Mouse (Mus musculus) kidney, adult 2 months (tissue): ENCODE data around the gene Dnajb14. TPM values are rescaled to one million over a fixed set of nuclear protein-coding genes. Genes with fewer than 3 reads are reported as not detected.
A peak's percentile ranks its signal among the peaks of the same experiment; 100 is the strongest.

ENCODE experiments used
- DNase-seq: peaks from one replicate; pipeline ENCODE4 v3.0.0; 2021
- H3K27ac ChIP-seq: fragments of 200-500 bp; 2 replicates; pipeline ENCODE4 v1.5.1; 2012; ENCODE audit warnings: low read depth, low read length, control low read depth, inconsistent platforms; ENCODE audit not compliant: insufficient read depth
- H3K27me3 ChIP-seq: fragments of 200-500 bp; replicated peaks from 2 replicates; pipeline ENCODE4 v1.6.1; 2012; ENCODE audit warnings: mild to moderate bottlenecking, moderate library complexity, low read length, inconsistent platforms; ENCODE audit not compliant: control insufficient read depth, insufficient read depth
- H3K36me3 ChIP-seq: fragments of 200-500 bp; 2 replicates; pipeline ENCODE4 v1.6.1; 2012; ENCODE audit warnings: mild to moderate bottlenecking, moderate library complexity, low read length, inconsistent platforms; ENCODE audit not compliant: control insufficient read depth, insufficient read depth
- H3K4me1 ChIP-seq: fragments of 200-500 bp; 2 replicates; pipeline ENCODE4 v1.6.1; 2011; ENCODE audit warnings: low read length; ENCODE audit not compliant: control insufficient read depth, insufficient read depth
- H3K4me3 ChIP-seq: fragments of 200-500 bp; 2 replicates; pipeline ENCODE4 v1.5.1; 2011; ENCODE audit warnings: mild to moderate bottlenecking, low read depth, low read length, control low read depth; ENCODE audit not compliant: insufficient read depth
- CTCF ChIP-seq: fragments of 200-500 bp; conservative IDR thresholded peaks from 2 replicates; pipeline ENCODE4 v1.5.1; 2011; ENCODE audit warnings: low read depth, mild to moderate bottlenecking, control low read depth, low read length, moderate library complexity, mixed read lengths; ENCODE audit not compliant: insufficient read depth, insufficient read length
- POLR2A ChIP-seq: fragments of 200-500 bp; IDR thresholded peaks from one replicate; pipeline ENCODE4 v1.6.1; 2011; ENCODE audit warnings: low read depth, low read length, control low read depth
- WGBS: fragments of 180-500 bp; shearing (Covaris S2); methylation state at CpG from one replicate; pipeline ENCODE4 v1.1.7; 2018; 5-methylcytosine and 5-hydroxymethylcytosine counted together
- polyA plus RNA-seq: library from polyadenylated mRNA; depleted of rRNA; stranded (reverse); fragments of >200 nt; gene quantifications from 2 replicates; pipeline ENCODE4 v1.2.3, GENCODE M21; 2012; rRNA removed

Gene Dnajb14
- 5.4 and 6.2 TPM in 2 replicates for polyA plus RNA-seq

DNA sequence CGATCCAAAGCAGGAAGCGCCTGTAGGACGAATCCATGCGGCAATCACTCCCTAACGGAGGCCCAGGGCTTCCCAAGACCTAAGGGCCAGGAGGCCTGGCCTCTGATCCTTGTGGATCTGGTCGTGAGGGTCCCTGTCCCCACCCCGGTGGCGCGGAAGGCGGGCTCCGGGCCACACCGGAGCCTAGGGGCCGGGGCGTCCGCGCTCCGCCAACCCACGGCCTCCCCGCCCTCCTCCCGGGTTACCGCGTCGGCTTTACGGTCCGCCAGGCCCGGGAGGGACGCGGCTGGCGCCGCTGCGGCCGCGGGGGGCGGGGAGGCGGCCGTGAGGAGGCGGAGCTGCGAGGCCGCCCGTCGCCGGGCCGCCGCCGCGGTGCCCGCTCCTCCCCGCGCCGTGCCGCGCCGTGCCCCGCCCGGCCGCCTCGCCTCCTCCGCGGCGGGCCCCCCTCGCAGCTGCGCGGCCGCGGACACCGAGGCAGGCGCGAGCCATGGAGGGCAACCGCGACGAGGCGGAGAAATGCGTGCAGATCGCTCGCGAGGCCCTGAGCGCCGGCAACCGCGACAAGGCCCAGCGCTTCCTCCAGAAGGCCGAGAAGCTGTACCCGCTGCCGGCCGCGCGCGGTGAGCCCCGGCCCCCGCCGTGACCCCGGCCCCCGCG lies at the start of gene Dnajb14:
Dnajb14 (plus strand) TSS at position 239 of the 657 bp plus-strand sequence.
- H3K4me3 ChIP-seq, result peak within 1 kb of the TSS; percentile 91
- 2% methylated on average over 93 of the region's 94 CpGs for WGBS
- peak within 1 kb of the TSS; percentile 84 for H3K27ac ChIP-seq
- TF ChIP-seq CTCF, result no peak
- TF ChIP-seq POLR2A, result no peak
- no peaks in the 10 kb centered on the region for H3K36me3 ChIP-seq
- DNase-seq, result peak; percentile 69
- H3K4me1 ChIP-seq, result no peaks in the 10 kb centered on the region; the same call in 1 of the 2 replicates
- no peaks in the 10 kb centered on the region for H3K27me3 ChIP-seq

DNA sequence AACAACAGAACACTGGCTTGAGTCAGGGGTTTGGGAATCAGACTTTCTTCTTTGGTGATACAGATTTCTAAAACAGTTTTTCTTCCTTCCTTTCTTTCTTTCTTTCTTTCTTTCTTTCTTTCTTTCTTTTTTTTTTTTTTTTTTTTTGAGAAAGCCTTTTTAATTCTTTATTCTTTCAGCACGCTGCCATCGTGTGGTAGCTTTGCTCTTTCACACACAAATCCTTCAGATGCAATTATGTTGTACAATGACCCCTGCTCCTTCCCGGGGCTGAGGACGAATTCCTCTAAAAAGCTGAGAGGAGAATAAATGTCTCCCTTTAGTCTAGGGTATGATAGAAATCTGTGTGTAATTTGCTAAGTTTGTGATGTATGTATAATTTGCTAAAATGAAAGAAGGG lies 48.8 kb upstream of the Dnajb14 start:
- WGBS, result 23% methylated on average over 4 of the region's 4 CpGs
- no peaks in the 10 kb centered on the region for H3K36me3 ChIP-seq
- TF ChIP-seq POLR2A (no peak), CTCF (no peak)
- no peaks in the 10 kb centered on the region for H3K27me3 ChIP-seq
- H3K27ac ChIP-seq, result no peak overlapping the region
- no peaks in the 10 kb centered on the region for H3K4me1 ChIP-seq
- peak; percentile 21 for DNase-seq
- no peak overlapping the region for H3K4me3 ChIP-seq

DNA sequence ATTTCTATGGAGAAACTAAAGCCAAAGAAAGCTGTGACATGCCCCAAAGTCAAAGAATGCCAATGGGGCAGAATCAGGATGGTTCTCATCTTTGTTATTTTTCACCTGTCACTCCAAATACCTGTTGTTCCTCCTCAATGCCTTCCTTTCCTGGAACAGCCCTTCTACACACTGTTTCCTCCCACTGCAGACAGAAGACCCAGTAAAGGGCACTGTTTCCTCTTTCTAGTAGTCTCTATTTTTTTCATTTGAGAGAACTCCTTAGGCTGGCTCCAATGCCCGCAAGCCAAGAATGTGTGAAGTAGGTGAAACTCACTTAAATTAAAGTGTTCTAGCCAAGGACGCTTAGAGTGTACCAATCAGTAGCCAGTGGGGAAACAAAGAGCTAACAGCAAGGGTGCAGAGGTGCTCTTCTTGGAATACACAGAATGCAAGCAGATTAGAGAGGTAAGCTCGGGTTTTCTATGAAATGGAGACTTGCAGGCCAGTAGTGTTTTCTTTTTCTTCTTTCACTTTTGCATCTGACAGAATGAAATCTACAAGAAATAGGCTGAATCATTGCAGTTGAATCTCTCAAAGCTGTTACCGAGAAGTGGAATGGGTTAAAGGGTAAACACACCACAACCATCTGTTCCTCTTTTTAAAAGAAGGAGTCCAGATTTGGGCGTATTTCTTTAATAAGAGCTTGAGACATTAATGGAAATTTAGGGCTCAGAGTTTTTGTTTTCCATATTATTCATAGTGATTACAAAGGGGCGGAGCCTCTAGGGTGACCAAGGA lies 46.6 kb upstream of the Dnajb14 start:
- Histone ChIP-seq H3K36me3 (no peaks in the 10 kb centered on the region), H3K4me3 (no peak overlapping the region), H3K27ac (no peak overlapping the region), H3K4me1 (no peaks in the 10 kb centered on the region), H3K27me3 (no peaks in the 10 kb centered on the region)
- DNase-seq, result no peak
- TF ChIP-seq POLR2A (no peak), CTCF (no peak)
- WGBS, result 82% methylated on average over 6 of the region's 6 CpGs

DNA sequence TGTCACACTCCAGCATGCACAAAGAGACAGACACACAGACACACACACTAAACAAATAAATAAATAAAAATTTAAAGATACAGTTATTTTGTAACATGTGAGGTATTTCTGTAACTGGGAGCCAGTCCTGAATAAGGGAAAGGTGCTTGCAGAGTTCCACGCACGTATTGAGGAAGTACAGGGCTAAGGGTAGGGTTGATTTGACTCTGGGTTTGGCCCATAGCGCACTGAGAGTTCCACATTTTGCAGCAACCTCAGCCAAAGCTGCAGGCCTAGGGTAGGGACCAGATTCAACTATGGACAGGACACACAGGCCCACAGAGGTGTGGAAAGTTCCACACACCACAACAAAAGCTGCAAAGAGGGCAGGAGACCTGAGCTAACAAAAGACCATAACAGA lies 44.2 kb upstream of the Dnajb14 start:
- Histone ChIP-seq H3K4me1 (no peaks in the 10 kb centered on the region), H3K27ac (no peak overlapping the region), H3K36me3 (no peaks in the 10 kb centered on the region), H3K27me3 (no peaks in the 10 kb centered on the region), H3K4me3 (no peak overlapping the region)
- no peak for TF ChIP-seq CTCF
- TF ChIP-seq POLR2A, result no peak
- WGBS, result 93% methylated on average over 3 of the region's 3 CpGs
- DNase-seq, result no peak

DNA sequence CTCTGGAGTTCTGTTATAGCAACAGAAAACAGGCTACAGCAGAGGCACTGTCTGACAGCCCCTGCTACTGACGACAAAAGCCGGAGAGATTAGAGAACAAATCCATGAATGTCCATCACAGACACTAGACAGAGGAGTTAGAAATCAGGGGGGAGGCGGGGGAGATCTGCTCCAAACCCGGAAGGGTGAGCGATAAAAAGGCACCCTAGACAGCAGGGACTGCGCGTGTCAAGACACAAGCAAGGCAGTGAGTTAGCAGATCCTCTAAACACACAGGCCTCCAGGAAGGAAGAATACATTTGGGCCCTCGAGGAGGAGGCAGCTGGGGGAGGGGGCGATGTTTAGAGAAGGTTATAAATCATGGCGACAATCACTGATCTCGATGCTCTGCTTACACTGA lies 39.8 kb upstream of the Dnajb14 start:
- H3K4me3 ChIP-seq, result no peak overlapping the region
- H3K27me3 ChIP-seq, result no peaks in the 10 kb centered on the region
- H3K27ac ChIP-seq, result no peak overlapping the region
- 36% methylated on average over 11 of the region's 11 CpGs for WGBS
- H3K36me3 ChIP-seq, result no peaks in the 10 kb centered on the region
- no peak for DNase-seq
- H3K4me1 ChIP-seq, result no peaks in the 10 kb centered on the region
- no peak for TF ChIP-seq CTCF
- no peak for TF ChIP-seq POLR2A

DNA sequence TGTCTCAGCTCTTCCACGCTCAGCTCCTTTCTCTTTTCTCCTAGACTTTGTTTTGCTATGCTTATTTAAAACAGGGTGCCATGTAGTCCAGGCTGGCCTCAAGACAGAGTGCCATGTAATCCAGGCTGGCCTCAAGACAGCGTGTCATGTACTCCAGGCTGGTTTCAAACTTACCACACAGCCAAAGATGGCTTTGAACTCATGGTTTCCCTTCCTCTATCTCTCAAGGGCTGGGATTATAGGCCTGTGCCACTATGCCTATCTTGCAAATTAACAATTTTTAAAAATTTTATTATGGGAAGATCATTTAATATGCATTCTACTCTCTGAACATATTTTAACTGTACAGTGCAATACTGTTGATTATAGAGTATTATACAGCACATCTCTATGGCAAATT lies 36.3 kb upstream of the Dnajb14 start:
- Histone ChIP-seq H3K36me3 (no peaks in the 10 kb centered on the region), H3K27me3 (no peaks in the 10 kb centered on the region), H3K27ac (no peak overlapping the region), H3K4me3 (no peak overlapping the region), H3K4me1 (no peaks in the 10 kb centered on the region)
- no peak for TF ChIP-seq CTCF
- TF ChIP-seq POLR2A, result no peak
- whole genome bisulfite sequencing, result 89% methylated on average over 2 of the region's 2 CpGs
- no peak for DNase-seq

DNA sequence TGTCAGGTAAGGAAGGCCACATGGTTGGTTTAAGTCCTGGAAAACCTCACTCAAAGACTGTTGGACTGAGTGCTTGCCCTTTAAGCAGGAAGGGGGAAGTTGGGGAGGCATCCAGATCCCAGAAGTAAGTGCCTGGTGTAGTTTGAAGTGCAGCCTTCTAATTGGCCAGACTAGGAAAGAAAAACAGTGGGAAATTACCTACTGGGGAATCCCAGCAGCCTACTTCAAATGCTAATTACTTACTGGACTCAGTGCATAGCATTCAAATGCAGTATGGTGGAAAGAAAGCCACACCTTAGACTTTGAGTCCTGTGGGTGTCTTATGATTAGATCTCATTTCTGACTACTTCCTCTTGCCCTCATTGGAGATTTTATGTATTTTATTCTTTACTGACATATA lies 34.3 kb upstream of the Dnajb14 start:
- H3K27me3 ChIP-seq, result no peaks in the 10 kb centered on the region
- no peak overlapping the region for H3K27ac ChIP-seq
- DNase-seq, result no peak
- H3K36me3 ChIP-seq, result no peaks in the 10 kb centered on the region
- H3K4me1 ChIP-seq, result no peaks in the 10 kb centered on the region
- TF ChIP-seq POLR2A, result no peak
- TF ChIP-seq CTCF, result no peak
- no peak overlapping the region for H3K4me3 ChIP-seq
